Mouse (Mus musculus) forebrain, postnatal 0 days (tissue): ENCODE measurements around the gene Fchsd2. TPM values are rescaled to one million over a fixed set of nuclear protein-coding genes. Genes with fewer than 3 reads are reported as not detected.

Experiments
- ATAC-seq: fragments of 200-750 bp; cut with Nextera tagmentation; 2 replicates; pipeline ENCODE4 v1.8.0; 2017; ENCODE audit warnings: mild to moderate bottlenecking, moderate library complexity
- DNase-seq: peaks from one replicate; pipeline ENCODE4 v3.0.0-alpha.2; 2015
- H3K27ac ChIP-seq: fragments of 300-500 bp; sonication (generic); 2 replicates; pipeline ENCODE4 v1.5.1; 2014; ENCODE audit warnings: low read depth, mild to moderate bottlenecking, antibody characterized with exemption, low read length, moderate library complexity, mixed read lengths
- H3K27me3 ChIP-seq: fragments of 300-500 bp; sonication (generic); 2 replicates; pipeline ENCODE4 v1.6.1; 2014; ENCODE audit warnings: mild to moderate bottlenecking, low read length, mixed read lengths; ENCODE audit not compliant: insufficient read depth
- H3K36me3 ChIP-seq: fragments of 300-500 bp; sonication (generic); 2 replicates; pipeline ENCODE4 v1.6.1; 2014; ENCODE audit warnings: mild to moderate bottlenecking, moderate library complexity; ENCODE audit not compliant: insufficient read depth
- H3K4me1 ChIP-seq: fragments of 300-500 bp; sonication (generic); 2 replicates; pipeline ENCODE4 v1.6.1; 2014; ENCODE audit warnings: antibody characterized with exemption; ENCODE audit not compliant: insufficient read depth
- H3K4me2 ChIP-seq: fragments of 300-500 bp; sonication (generic); 2 replicates; pipeline ENCODE4 v1.6.1; 2014; ENCODE audit warnings: low read depth, mild to moderate bottlenecking, moderate library complexity
- H3K4me3 ChIP-seq: fragments of 300-500 bp; sonication (generic); 2 replicates; pipeline ENCODE4 v1.5.1; 2014; ENCODE audit warnings: low read depth, low read length, mixed read lengths
- H3K9ac ChIP-seq: fragments of 300-500 bp; sonication (generic); 2 replicates; pipeline ENCODE4 v1.6.1; 2014; ENCODE audit warnings: mild to moderate bottlenecking
- H3K9me3 ChIP-seq: fragments of 300-500 bp; sonication (generic); 2 replicates; pipeline ENCODE4 v1.6.1; 2016; ENCODE audit warnings: low read length
- CTCF ChIP-seq: sonication (generic); IDR thresholded peaks from 2 replicates; pipeline ENCODE4 v1.5.1; 2016; ENCODE audit warnings: antibody characterized with exemption, control low read depth, low read depth
- WGBS: fragments of 180-500 bp; shearing (Covaris S2); extraction: QIAGEN DNeasy Blood & Tissue Kit; methylation state at CpG from one replicate; pipeline ENCODE4 v1.1.7; 2014; 5-methylcytosine and 5-hydroxymethylcytosine counted together
- polyA plus RNA-seq: library from polyadenylated mRNA; unstranded; fragments of >200 nt; fragmentation: Nextera tagmentation; extraction: Ambion mirVana; gene quantifications from 2 replicates; pipeline ENCODE4 v1.2.1, GENCODE M21; 2015
- total RNA-seq: library from RNA; depleted of rRNA; stranded (reverse); fragments of >200 nt; gene quantifications from 2 replicates; pipeline ENCODE4 v1.2.3, GENCODE M21; 2014; rRNA removed

Gene Fchsd2
- 59.6 and 66.8 TPM in 2 replicates for total RNA-seq
- 24.7 and 36.3 TPM in 2 replicates for polyA plus RNA-seq

- Histone ChIP-seq H3K9me3 (no peaks in the 10 kb centered on the region), H3K4me3 (no peak within 1 kb of the TSS), H3K27me3 (no peaks in the 10 kb centered on the region), H3K4me1 (no peaks in the 10 kb centered on the region), H3K36me3 (no peaks in the 10 kb centered on the region), H3K9ac (no peak within 1 kb of the TSS), H3K27ac (no peak within 1 kb of the TSS), H3K4me2 (no peak within 1 kb of the TSS)
- DNase-seq (no peak), ATAC-seq (no peak)
- TF ChIP-seq CTCF, result no peak
- WGBS, result 58% methylated on average over 7 of the region's 7 CpGs
Observed at GRCm38 (mm10) chr7:101092618-101093017, at the start of gene Fchsd2. Gene Fchsd2, plus strand, starts transcription at chr7:101092863.

DNA sequence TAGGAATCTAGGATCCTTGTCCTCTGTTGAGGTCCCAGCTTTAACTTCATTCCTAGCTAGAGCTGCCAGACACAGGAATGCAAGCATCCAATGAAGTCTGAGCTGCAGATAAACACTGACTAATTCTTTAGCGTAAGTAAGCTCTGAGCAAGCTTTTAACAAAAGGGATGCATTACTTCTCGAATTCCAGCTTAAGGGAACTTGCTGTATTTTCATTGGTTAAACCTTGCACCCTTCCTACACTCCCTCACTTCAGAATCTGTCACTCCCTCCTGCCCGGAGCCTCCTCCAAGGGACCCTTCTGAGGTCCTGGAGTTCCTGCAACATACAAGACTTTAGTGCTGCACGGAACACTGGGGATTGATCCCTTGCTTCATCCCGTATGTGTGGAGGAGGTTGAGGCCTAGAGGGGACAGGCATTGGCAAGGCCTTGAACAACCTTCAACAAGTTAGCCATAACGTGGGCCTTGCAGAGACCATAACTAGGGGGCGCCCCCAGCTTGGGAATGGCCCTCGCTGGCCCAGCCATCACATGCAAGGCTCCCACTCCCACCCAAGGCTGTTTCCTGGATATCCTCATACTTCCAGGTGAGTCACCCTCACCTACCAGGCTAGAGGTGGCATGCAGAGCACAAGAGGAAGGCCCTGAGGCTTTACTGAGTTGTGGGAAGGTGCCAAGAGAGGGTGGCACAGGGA lies 48.7 kb upstream of the Fchsd2 start:
- no peaks in the 10 kb centered on the region for H3K9me3 ChIP-seq
- DNase-seq, result no peak
- H3K4me3 ChIP-seq, result no peak overlapping the region
- no peak for TF ChIP-seq CTCF
- no peak overlapping the region for H3K27ac ChIP-seq
- no peaks in the 10 kb centered on the region for H3K27me3 ChIP-seq
- no peak overlapping the region for H3K9ac ChIP-seq
- ATAC-seq, result no peak
- no peaks in the 10 kb centered on the region for H3K4me1 ChIP-seq
- no peak overlapping the region for H3K4me2 ChIP-seq
- 57% methylated on average over 8 of the region's 8 CpGs for WGBS
- H3K36me3 ChIP-seq, result no peaks in the 10 kb centered on the region

DNA sequence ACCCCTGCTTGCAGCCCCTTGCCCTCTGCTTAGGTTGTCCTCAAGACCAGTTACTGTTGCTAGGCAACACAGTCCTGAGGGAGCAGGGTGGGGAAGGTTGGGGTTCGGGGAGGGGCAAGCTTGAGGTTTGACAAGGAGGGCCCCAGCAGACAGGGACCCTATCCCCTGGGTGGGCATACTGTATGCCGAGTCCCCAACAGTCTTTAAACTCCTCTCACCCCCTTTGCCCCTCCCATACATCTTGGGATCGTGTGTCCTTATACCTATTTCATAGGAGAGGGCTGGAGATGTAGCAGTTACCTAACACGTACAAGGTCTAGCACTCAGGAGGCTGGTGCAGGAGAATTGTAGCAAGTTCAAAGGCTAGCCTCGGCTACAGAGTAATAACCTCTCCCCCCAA lies 44.4 kb upstream of the Fchsd2 start:
- ATAC-seq (no peak), DNase-seq (no peak)
- H3K9me3 ChIP-seq, result no peaks in the 10 kb centered on the region
- H3K27me3 ChIP-seq, result no peaks in the 10 kb centered on the region
- H3K27ac ChIP-seq, result no peak overlapping the region
- H3K9ac ChIP-seq, result no peak overlapping the region
- no peak for TF ChIP-seq CTCF
- no peaks in the 10 kb centered on the region for H3K36me3 ChIP-seq
- H3K4me1 ChIP-seq, result no peaks in the 10 kb centered on the region
- H3K4me3 ChIP-seq, result no peak overlapping the region
- 70% methylated on average over 5 of the region's 5 CpGs for WGBS
- no peak overlapping the region for H3K4me2 ChIP-seq

DNA sequence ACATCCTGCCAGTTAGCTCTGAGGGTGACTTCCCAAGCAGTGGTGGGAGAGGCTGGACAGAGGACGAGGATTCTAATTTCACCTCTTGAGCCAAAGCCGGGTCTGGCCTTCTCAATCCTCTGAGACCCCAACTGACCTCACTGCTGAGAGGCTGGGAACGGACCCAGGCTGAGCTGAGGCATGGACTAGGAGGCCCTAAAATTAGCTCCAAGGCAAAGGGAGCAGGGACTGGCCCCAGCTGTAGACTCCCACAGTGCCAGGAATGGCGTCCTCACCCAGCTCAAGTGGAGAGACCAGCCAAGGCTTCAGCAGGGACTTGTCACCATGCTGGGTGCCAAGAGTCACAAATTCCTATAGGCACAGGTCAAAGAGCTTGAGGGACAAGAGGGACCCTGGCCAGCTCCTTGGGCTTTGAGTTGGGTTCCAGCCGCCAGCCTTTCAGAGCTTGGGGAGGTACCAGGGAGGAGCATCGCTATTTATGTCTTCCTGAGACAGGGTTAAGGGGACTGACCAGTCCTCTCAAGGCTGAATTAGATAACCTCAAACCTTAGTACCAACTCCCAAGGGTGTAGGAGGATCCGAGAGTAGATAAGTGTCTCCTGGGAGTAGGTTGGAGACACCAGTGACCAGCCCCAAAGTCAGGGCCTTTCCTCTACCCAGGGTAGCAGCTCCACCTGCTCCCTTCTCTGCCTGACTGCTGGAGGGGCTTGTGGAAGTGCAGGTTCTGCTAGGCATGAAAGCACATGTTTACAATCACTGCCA lies 43.2 kb upstream of the Fchsd2 start:
- no peak overlapping the region for H3K4me3 ChIP-seq
- H3K4me2 ChIP-seq, result no peak overlapping the region
- H3K9me3 ChIP-seq, result no peaks in the 10 kb centered on the region
- no peaks in the 10 kb centered on the region for H3K4me1 ChIP-seq
- 83% methylated on average over 7 of the region's 7 CpGs for WGBS
- H3K9ac ChIP-seq, result no peak overlapping the region
- no peak for ATAC-seq
- no peaks in the 10 kb centered on the region for H3K36me3 ChIP-seq
- DNase-seq, result no peak
- TF ChIP-seq CTCF, result no peak
- no peaks in the 10 kb centered on the region for H3K27me3 ChIP-seq
- no peak overlapping the region for H3K27ac ChIP-seq

GRCm38 (mm10) chr7:101050724-101051550 lies 41.7 kb upstream of the Fchsd2 start:
- no peak for DNase-seq
- no peak overlapping the region for H3K9ac ChIP-seq
- no peaks in the 10 kb centered on the region for H3K27me3 ChIP-seq
- no peak overlapping the region for H3K27ac ChIP-seq
- H3K4me2 ChIP-seq, result no peak overlapping the region
- WGBS, result 78% methylated on average over 13 of the region's 13 CpGs
- no peaks in the 10 kb centered on the region for H3K36me3 ChIP-seq
- H3K9me3 ChIP-seq, result no peaks in the 10 kb centered on the region
- no peaks in the 10 kb centered on the region for H3K4me1 ChIP-seq
- no peak overlapping the region for H3K4me3 ChIP-seq
- ATAC-seq, result no peak
- no peak for TF ChIP-seq CTCF

DNA sequence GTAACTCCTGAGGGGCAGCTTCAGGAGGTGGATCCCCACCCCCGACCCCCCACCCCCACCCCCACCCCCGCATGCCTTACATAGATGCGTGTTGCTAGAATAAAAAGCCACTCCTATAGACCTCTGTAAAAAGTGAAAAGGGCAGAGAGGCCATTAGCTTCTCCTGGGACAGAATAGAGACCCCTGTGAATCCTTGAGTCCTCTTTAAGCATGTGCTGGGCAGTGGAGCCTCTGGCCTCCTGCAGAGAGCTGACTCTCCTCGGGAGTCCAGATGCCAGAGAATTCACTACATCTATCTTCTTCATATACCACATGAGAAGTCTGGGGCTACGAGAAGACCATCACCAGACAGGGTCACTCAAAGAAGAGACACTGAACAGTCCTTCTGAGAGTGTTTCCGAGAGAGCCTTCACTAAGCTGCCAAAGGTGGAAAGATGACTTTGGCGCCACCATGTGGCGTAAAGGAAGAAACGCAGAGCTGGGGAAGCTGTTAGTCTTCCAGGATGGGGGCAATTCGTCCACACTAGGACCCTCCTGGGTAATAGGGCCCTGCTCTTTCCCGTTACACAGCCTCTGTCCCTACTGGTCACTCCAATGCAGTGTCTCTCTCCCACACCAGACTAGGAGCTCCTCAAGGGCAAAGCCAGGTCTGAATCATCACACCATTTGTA lies 41.0 kb upstream of the Fchsd2 start:
- TF ChIP-seq CTCF, result peak; percentile 95
- Histone ChIP-seq H3K4me1 (no peaks in the 10 kb centered on the region), H3K4me3 (no peak overlapping the region), H3K27me3 (no peaks in the 10 kb centered on the region), H3K36me3 (no peaks in the 10 kb centered on the region), H3K27ac (no peak overlapping the region), H3K9ac (no peak overlapping the region), H3K4me2 (no peak overlapping the region), H3K9me3 (no peaks in the 10 kb centered on the region)
- peak; percentile 87 for DNase-seq
- peak; percentile 76 for ATAC-seq
- WGBS, result 20% methylated on average over 11 of the region's 11 CpGs
